Mouse (Mus musculus) midbrain, embryonic 11.5 days (tissue): ENCODE results near the gene Olfr446. TPM values are rescaled to one million over a fixed set of nuclear protein-coding genes. Genes with fewer than 3 reads are reported as not detected.

ENCODE experiments used
- ATAC-seq: fragments of 200-750 bp; cut with Nextera tagmentation; 2 replicates; pipeline ENCODE4 v1.8.0; 2017; ENCODE audit warnings: moderate TSS enrichment, moderate library complexity; ENCODE audit not compliant: low FRiP score
- DNase-seq: peaks from one replicate; pipeline ENCODE4 v3.0.0; 2015; ENCODE audit warnings: low spot score; ENCODE audit errors: missing footprints
- H3K27ac ChIP-seq: fragments of 300-500 bp; sonication (generic); 2 replicates; pipeline ENCODE4 v1.5.1; 2014; ENCODE audit warnings: low read depth, low read length
- H3K27me3 ChIP-seq: fragments of 300-500 bp; sonication (generic); 2 replicates; pipeline ENCODE4 v1.6.1; 2014; ENCODE audit warnings: mild to moderate bottlenecking, low read length, moderate library complexity, mixed read lengths; ENCODE audit not compliant: control insufficient read depth, insufficient read depth
- H3K36me3 ChIP-seq: fragments of 300-500 bp; sonication (generic); 2 replicates; pipeline ENCODE4 v1.6.1; 2014; ENCODE audit warnings: mild to moderate bottlenecking, low read length, moderate library complexity, mixed read lengths; ENCODE audit not compliant: control insufficient read depth, insufficient read depth
- H3K4me1 ChIP-seq: fragments of 300-500 bp; sonication (generic); 2 replicates; pipeline ENCODE4 v1.6.1; 2014; ENCODE audit warnings: low read length; ENCODE audit not compliant: control insufficient read depth, insufficient read depth
- H3K4me2 ChIP-seq: fragments of 300-500 bp; sonication (generic); 2 replicates; pipeline ENCODE4 v1.6.1; 2014; ENCODE audit warnings: mild to moderate bottlenecking, moderate library complexity
- H3K4me3 ChIP-seq: fragments of 300-500 bp; sonication (generic); 2 replicates; pipeline ENCODE4 v1.5.1; 2014; ENCODE audit warnings: low read depth, low read length
- H3K9ac ChIP-seq: fragments of 300-500 bp; sonication (generic); 2 replicates; pipeline ENCODE4 v1.6.1; 2014; ENCODE audit warnings: low read length
- H3K9me3 ChIP-seq: fragments of 300-500 bp; sonication (generic); 2 replicates; pipeline ENCODE4 v1.6.1; 2016; ENCODE audit warnings: low read length; ENCODE audit not compliant: control insufficient read depth
- WGBS: fragments of 180-500 bp; shearing (Covaris S2); extraction: QIAGEN DNeasy Blood & Tissue Kit; methylation state at CpG from one replicate; pipeline ENCODE4 v1.1.7; 2014; 5-methylcytosine and 5-hydroxymethylcytosine counted together
- polyA plus RNA-seq: library from polyadenylated mRNA; unstranded; fragments of >200 nt; fragmentation: Nextera tagmentation; extraction: Ambion mirVana; gene quantifications from 2 replicates; pipeline ENCODE4 v1.2.1, GENCODE M21; 2014

Olfr446 gene
- polyA plus RNA-seq = not detected in 2 replicates

DNA sequence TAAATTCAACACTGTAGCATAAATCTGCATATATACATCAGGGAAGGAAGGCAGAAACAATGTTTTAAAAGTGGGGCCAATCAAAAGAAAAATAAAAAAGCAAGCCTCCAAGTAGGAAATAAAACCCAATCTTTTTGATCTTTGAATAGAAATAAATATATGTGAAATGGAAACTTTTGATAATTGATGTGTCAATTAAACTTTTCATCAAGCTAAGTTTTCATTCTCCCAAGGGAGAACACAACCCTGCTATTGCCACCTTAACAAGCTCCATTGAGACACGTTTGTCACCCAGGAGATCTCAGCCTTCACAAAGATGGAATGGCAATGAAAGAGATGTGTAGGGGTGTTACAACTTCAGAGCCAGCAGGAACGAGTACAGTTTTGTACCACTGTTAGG lies at the start of gene Olfr446:
TSS of gene Olfr446 (plus strand) at position 301 of the 400 bp plus-strand sequence.
- Histone ChIP-seq H3K4me2 (no peak within 1 kb of the TSS), H3K36me3 (no peaks in the 10 kb centered on the region), H3K4me1 (no peaks in the 10 kb centered on the region), H3K9ac (no peak within 1 kb of the TSS), H3K27me3 (no peaks in the 10 kb centered on the region), H3K27ac (no peak within 1 kb of the TSS), H3K4me3 (no peak within 1 kb of the TSS), H3K9me3 (no peaks in the 10 kb centered on the region)
- DNase-seq (no peak), ATAC-seq (no peak)
- WGBS = 68% methylated on average over 2 of the region's 2 CpGs

DNA sequence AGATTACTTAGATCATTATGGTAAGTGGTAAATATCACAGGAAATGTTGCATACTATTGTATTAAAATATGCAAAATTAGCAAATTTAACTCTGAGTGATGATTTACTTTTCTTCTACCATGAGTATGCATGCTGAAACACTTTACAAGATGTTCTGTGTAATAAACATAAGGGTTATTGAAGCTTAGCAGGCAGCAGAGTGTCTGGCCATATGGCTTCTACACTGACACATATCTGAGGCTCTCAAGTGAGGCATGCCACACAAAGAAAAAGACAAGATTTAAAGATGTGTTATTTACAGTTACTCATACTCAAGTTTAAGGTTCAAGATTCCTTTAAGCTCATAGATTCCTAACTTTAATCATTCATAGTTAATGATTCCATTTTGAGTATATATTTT lies 44.9 kb upstream of the Olfr446 start:
- Histone ChIP-seq H3K4me1 (no peaks in the 10 kb centered on the region), H3K9me3 (no peaks in the 10 kb centered on the region), H3K9ac (no peak overlapping the region), H3K4me3 (no peak overlapping the region), H3K27ac (no peak overlapping the region), H3K36me3 (no peaks in the 10 kb centered on the region), H3K27me3 (no peaks in the 10 kb centered on the region), H3K4me2 (no peak overlapping the region)
- DNase-seq = no peak
- no peak for ATAC-seq

DNA sequence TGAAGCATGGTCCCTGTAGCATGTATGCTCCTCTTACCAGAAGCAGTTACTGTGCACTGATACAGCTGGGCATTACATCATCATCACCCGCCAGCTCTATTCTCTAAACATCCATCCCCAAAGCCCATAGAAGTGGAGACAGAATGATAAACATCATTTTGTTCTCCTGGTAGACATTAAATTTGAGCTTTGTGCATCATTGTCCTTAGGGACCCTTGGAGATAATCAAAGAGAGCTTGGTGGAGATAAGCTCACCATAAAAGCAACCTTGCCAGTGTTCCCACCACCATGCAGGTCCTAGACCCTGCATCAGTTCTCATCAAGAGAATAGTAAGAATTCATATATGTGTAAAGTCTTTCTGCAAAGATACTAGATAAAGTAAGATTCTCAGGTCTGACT lies 31.0 kb upstream of the Olfr446 start, which contains the start of gene Olfr448:
TSS of gene Olfr448 (plus strand) at position 301 of the 400 bp plus-strand sequence.
- H3K4me2 ChIP-seq = no peak within 1 kb of the TSS
- no peaks in the 10 kb centered on the region for H3K4me1 ChIP-seq
- ATAC-seq = no peak
- 76% methylated on average over 1 of the region's 1 CpGs for WGBS
- DNase-seq = no peak
- no peaks in the 10 kb centered on the region for H3K27me3 ChIP-seq
- H3K27ac ChIP-seq = no peak within 1 kb of the TSS
- H3K9ac ChIP-seq = no peak within 1 kb of the TSS
- no peaks in the 10 kb centered on the region for H3K9me3 ChIP-seq
- H3K36me3 ChIP-seq = no peaks in the 10 kb centered on the region
- no peak within 1 kb of the TSS for H3K4me3 ChIP-seq

DNA sequence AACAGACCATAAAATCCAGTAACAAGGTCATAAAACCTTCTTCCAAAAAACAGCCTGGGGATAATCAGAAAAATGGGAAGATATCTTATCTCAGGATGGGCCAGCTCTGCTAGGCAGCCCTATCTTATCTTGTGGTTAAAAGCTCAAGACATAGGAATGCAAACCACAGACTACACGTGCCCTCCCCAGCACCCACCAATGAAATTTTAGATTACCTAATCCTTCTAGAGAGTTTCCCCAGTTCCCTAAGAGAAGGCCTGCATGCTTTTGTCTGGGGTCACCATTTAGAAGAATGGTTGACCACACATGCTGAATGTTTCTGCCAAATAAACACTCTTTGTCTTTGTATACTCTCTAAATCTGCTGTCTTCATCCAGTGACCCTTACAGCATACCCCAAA lies 20.8 kb upstream of the Olfr446 start:
- Histone ChIP-seq H3K9me3 (no peaks in the 10 kb centered on the region), H3K4me1 (no peaks in the 10 kb centered on the region), H3K27ac (no peak overlapping the region), H3K27me3 (no peaks in the 10 kb centered on the region), H3K36me3 (no peaks in the 10 kb centered on the region), H3K9ac (no peak overlapping the region), H3K4me3 (no peak overlapping the region), H3K4me2 (no peak overlapping the region)
- DNase-seq (no peak), ATAC-seq (no peak)
- WGBS = 46% methylated on average over 1 of the region's 1 CpGs

DNA sequence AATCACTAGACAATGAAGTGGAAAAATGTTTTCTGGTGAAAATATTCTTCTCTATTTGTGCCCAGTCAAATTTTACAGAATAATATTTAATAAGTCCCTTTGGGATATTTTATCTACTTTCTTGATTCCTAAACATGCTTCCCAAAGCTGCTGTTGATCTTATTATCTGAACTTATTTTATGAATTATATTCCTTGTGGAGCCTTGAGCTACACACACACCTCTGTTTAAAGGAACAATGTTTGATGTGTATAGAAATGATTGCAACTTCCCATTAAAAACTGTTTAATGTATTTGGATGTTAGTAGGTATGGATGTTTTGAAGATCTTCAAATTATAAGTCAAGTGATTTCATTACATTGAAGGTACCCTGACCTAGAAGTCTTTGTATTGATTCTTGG lies 12.6 kb upstream of the Olfr446 start, which contains the start of gene Olfr447:
TSS of gene Olfr447 (plus strand) at position 301 of the 400 bp plus-strand sequence.
- ATAC-seq = no peak
- H3K9ac ChIP-seq = no peak within 1 kb of the TSS
- DNase-seq = no peak
- H3K36me3 ChIP-seq = no peaks in the 10 kb centered on the region
- no peak within 1 kb of the TSS for H3K4me2 ChIP-seq
- no peaks in the 10 kb centered on the region for H3K27me3 ChIP-seq
- no peak within 1 kb of the TSS for H3K27ac ChIP-seq
- no peaks in the 10 kb centered on the region for H3K9me3 ChIP-seq
- H3K4me1 ChIP-seq = no peaks in the 10 kb centered on the region
- H3K4me3 ChIP-seq = no peak within 1 kb of the TSS

DNA sequence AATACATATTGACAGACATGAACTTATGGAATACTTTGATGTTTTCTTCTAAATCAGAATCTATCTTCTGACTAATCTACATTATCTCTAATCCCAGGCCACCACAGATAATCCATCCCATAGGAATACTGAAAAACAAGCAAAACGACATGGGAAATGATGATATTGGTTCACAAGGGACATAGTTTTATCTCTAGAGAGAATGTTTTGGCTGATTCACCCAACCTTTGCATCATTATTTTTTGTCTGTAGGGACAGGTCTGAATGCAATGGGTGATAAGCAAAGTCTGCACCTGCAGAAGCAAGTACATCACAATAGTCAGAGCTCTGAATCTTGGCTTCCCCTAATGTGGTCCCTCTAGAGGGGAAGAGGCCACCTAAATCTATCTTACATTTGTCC lies 27.6 kb downstream of the Olfr446 start, which contains the start of gene Olfr444:
TSS of gene Olfr444 (plus strand) at position 301 of the 400 bp plus-strand sequence.
- Histone ChIP-seq H3K4me3 (no peak within 1 kb of the TSS), H3K9me3 (no peaks in the 10 kb centered on the region), H3K27me3 (no peaks in the 10 kb centered on the region), H3K9ac (no peak within 1 kb of the TSS), H3K4me2 (no peak within 1 kb of the TSS), H3K27ac (no peak within 1 kb of the TSS), H3K36me3 (no peaks in the 10 kb centered on the region), H3K4me1 (no peaks in the 10 kb centered on the region)
- ATAC-seq (no peak), DNase-seq (no peak)
- 71% methylated on average over 1 of the region's 1 CpGs for WGBS

DNA sequence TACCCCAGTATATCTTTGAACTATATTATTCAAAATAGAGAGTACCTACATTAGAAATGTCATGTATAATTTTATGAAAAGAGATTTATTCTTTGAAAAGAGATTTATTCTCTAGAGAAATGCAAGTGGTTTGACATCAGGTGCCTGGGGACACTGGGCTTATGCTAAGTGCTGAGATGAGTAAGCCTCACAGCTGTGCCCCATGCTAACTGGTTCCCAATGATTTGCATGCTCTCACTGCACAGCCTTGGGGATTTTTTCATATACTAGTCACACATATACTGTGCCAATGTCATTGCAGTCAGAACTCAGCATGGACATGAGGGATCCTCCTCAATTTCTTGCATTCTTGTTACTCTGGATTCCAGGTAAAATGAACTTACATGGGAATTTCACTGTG lies 59.2 kb downstream of the Olfr446 start:
- Histone ChIP-seq H3K9ac (no peak overlapping the region), H3K36me3 (no peaks in the 10 kb centered on the region), H3K27me3 (no peaks in the 10 kb centered on the region), H3K4me1 (no peaks in the 10 kb centered on the region), H3K4me2 (no peak overlapping the region), H3K9me3 (no peaks in the 10 kb centered on the region), H3K27ac (no peak overlapping the region), H3K4me3 (no peak overlapping the region)
- no peak for DNase-seq
- ATAC-seq = 0 out of 2 replicates have a peak, but pooled peaks have one; percentile 70

Other genes with a start within 250 kb of the Olfr446 start
- gene Tcaf1, start 211.3 kb upstream of the Olfr446 start, polyA plus RNA-seq = 155 and 156 TPM in 2 replicates
- gene Olfr453, start 182.0 kb upstream of the Olfr446 start, polyA plus RNA-seq = not detected in 2 replicates
- not detected in 2 replicates for gene Olfr38, start 165.0 kb upstream of the Olfr446 start, polyA plus RNA-seq
- not detected in 2 replicates for gene Olfr452, start 136.3 kb upstream of the Olfr446 start, polyA plus RNA-seq
- not detected in 2 replicates for gene Olfr450, start 109.4 kb upstream of the Olfr446 start, polyA plus RNA-seq
- gene Olfr449, start 87.0 kb upstream of the Olfr446 start, polyA plus RNA-seq = not detected in 2 replicates
- gene Olfr448, start 30.9 kb upstream of the Olfr446 start, polyA plus RNA-seq = not detected in 2 replicates
- gene Olfr447, start 12.5 kb upstream of the Olfr446 start, polyA plus RNA-seq = not detected in 2 replicates
- not detected in 2 replicates for gene Olfr444, start 27.7 kb downstream of the Olfr446 start, polyA plus RNA-seq
- gene Olfr441, start 185.0 kb downstream of the Olfr446 start, polyA plus RNA-seq = not detected in 2 replicates
- not detected in 2 replicates for gene Olfr237-ps1, start 225.2 kb downstream of the Olfr446 start, polyA plus RNA-seq
- gene Olfr437, start 241.9 kb downstream of the Olfr446 start, polyA plus RNA-seq = not detected in 2 replicates